Mouse (Mus musculus) midbrain, embryonic 13.5 days (tissue): ENCODE measurements around the gene Pgrmc2. TPM values are rescaled to one million over a fixed set of nuclear protein-coding genes. Genes with fewer than 3 reads are reported as not detected.

Experiments
- ATAC-seq: fragments of 200-750 bp; cut with Nextera tagmentation; 2 replicates; pipeline ENCODE4 v1.8.0; 2017; ENCODE audit warnings: mild to moderate bottlenecking, moderate TSS enrichment, moderate library complexity
- H3K27ac ChIP-seq: fragments of 300-500 bp; sonication (generic); 2 replicates; pipeline ENCODE4 v1.5.1; 2015; ENCODE audit warnings: inconsistent platforms, mild to moderate bottlenecking, moderate library complexity
- H3K27me3 ChIP-seq: fragments of 300-500 bp; sonication (generic); 2 replicates; pipeline ENCODE4 v1.6.1; 2015; ENCODE audit warnings: mild to moderate bottlenecking, inconsistent platforms
- H3K36me3 ChIP-seq: fragments of 300-500 bp; sonication (generic); 2 replicates; pipeline ENCODE4 v1.6.1; 2015; ENCODE audit warnings: mild to moderate bottlenecking, inconsistent platforms
- H3K4me1 ChIP-seq: fragments of 300-500 bp; sonication (generic); replicated peaks from 2 replicates; pipeline ENCODE4 v1.6.1; 2015; ENCODE audit warnings: inconsistent platforms
- H3K4me2 ChIP-seq: fragments of 300-500 bp; sonication (generic); replicated peaks from 2 replicates; pipeline ENCODE4 v1.6.1; 2015; ENCODE audit warnings: moderate library complexity, mild to moderate bottlenecking, inconsistent platforms
- H3K4me3 ChIP-seq: fragments of 300-500 bp; sonication (generic); replicated peaks from 2 replicates; pipeline ENCODE4 v1.5.1; 2015; ENCODE audit warnings: mild to moderate bottlenecking, inconsistent platforms
- H3K9ac ChIP-seq: fragments of 300-500 bp; sonication (generic); replicated peaks from 2 replicates; pipeline ENCODE4 v1.6.1; 2015; ENCODE audit warnings: mild to moderate bottlenecking, inconsistent platforms
- H3K9me3 ChIP-seq: fragments of 300-500 bp; sonication (generic); 2 replicates; pipeline ENCODE4 v1.6.1; 2016; ENCODE audit warnings: mild to moderate bottlenecking, inconsistent platforms
- WGBS: fragments of 180-500 bp; shearing (Covaris S2); methylation state at CpG from one replicate; pipeline ENCODE4 v1.1.7; 2015; 5-methylcytosine and 5-hydroxymethylcytosine counted together
- polyA plus RNA-seq: library from polyadenylated mRNA; unstranded; fragments of >200 nt; fragmentation: Nextera tagmentation; extraction: Ambion mirVana; gene quantifications from 2 replicates; pipeline ENCODE4 v1.2.1, GENCODE M21; 2015

The Pgrmc2 gene
- polyA plus RNA-seq, 1 experiment from 2014 or later, result 27.6 TPM

DNA sequence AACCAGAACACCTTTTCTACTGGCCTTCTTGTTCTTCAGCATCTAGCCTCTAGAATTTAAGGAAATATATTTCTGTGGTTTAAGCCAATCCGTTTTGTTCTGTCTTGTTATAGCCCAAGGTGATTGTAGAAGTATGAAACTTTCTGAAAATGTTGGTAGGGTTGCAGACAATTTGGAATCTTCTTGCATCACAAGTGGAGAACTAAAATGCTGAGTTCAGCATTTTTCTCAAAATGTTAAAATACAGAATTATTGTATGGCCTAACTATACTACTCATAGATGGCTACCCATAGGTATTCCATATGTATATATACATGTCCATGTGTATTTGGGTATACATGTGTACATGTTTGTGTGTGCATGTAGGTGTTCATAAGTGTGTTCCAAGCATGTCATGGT lies 52.1 kb downstream of the Pgrmc2 start:
- 85% methylated on average over 1 of the region's 1 CpGs for WGBS

DNA sequence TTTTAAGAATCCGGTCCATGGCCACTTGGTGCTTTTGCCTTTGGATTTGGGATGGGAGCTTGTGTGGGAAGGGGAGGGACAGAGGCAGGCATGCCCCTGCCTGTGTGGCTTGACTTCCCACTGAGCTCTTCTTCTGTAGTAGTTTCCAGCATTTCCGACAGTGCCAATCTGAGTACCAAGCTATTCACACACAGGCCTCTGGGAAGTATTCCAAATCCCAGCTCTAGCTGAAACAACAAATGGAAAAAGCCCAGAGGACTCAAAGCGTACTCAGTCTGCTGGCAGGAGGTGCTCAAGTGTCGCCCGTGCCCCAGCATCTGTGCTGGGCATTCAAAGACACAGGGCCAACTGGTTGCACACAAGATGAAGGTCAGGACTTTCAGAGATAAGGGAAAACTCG lies 60.9 kb downstream of the Pgrmc2 start:
- WGBS, result 59% methylated on average over 6 of the region's 6 CpGs
- Histone ChIP-seq H3K27ac (no peak overlapping the region), H3K9ac (no peak overlapping the region), H3K36me3 (no peaks in the 10 kb centered on the region), H3K4me2 (no peak overlapping the region), H3K27me3 (no peaks in the 10 kb centered on the region), H3K4me1 (no peaks in the 10 kb centered on the region), H3K9me3 (no peaks in the 10 kb centered on the region), H3K4me3 (no peak overlapping the region)
- ATAC-seq, result no peak

More for the DNA sequence above, 52.1 kb downstream of the Pgrmc2 start:
- Histone ChIP-seq H3K27me3 (no peaks in the 10 kb centered on the region), H3K9me3 (no peaks in the 10 kb centered on the region), H3K4me1 (no peaks in the 10 kb centered on the region), H3K4me3 (no peak overlapping the region), H3K36me3 (no peaks in the 10 kb centered on the region), H3K27ac (no peak overlapping the region), H3K9ac (no peak overlapping the region), H3K4me2 (no peak overlapping the region)
- no peak for ATAC-seq

GRCm38 (mm10) chr3:41020687-41021086 lies 62.2 kb downstream of the Pgrmc2 start:
- WGBS, result 95% methylated on average over 7 of the region's 7 CpGs
- Histone ChIP-seq H3K36me3 (no peaks in the 10 kb centered on the region), H3K27ac (no peak overlapping the region), H3K4me2 (no peak overlapping the region), H3K9me3 (no peaks in the 10 kb centered on the region), H3K4me3 (no peak overlapping the region), H3K27me3 (no peaks in the 10 kb centered on the region), H3K4me1 (no peaks in the 10 kb centered on the region), H3K9ac (no peak overlapping the region)
- no peak for ATAC-seq

DNA sequence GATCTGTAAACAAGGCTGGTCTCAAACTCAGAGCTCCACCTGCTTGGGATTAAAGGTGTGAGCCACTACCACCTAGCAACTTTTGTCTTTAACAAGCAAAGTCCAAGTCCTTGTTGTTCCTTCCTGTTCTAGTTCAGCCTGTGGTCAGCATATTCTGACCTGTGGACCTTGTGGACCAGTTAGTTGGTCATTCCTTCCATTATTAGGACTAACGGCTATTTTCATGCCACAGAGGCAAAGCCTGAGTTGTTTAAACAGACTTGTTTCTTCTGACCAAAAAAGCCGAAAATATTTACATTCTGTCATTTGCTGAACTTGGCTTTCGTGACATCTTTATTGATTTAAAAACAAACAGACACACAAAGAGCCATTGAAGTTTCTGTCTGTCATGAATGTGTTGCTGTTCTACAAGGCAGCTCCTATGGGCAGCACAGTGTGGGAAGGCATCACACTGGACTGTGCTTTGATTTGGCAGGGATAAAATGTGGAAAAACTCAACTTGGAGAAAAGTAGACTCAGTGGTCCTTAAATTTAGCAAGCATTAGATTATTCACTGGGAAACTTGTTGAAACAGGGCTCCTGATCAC lies 64.7 kb downstream of the Pgrmc2 start:
- no peaks in the 10 kb centered on the region for H3K36me3 ChIP-seq
- H3K27me3 ChIP-seq, result no peaks in the 10 kb centered on the region
- WGBS, result 84% methylated on average over 3 of the region's 3 CpGs
- no peak for ATAC-seq
- no peaks in the 10 kb centered on the region for H3K4me1 ChIP-seq
- no peak overlapping the region for H3K9ac ChIP-seq
- H3K4me2 ChIP-seq, result no peak overlapping the region
- no peaks in the 10 kb centered on the region for H3K9me3 ChIP-seq
- H3K27ac ChIP-seq, result no peak overlapping the region
- H3K4me3 ChIP-seq, result no peak overlapping the region

Other genes starting within 250 kb of the Pgrmc2 start
- 11.7 and 12.2 TPM in 2 replicates for gene Mfsd8, start 236.2 kb downstream of the Pgrmc2 start, polyA plus RNA-seq
- gene Abhd18, start 236.1 kb downstream of the Pgrmc2 start, polyA plus RNA-seq, result 13.2 and 18.6 TPM in 2 replicates
- gene 1700034I23Rik, start 180.5 kb downstream of the Pgrmc2 start, polyA plus RNA-seq, result 0.22 and 0.49 TPM in 2 replicates
- 2.4 and 2.6 TPM in 2 replicates for gene Larp1b, start 133.2 kb downstream of the Pgrmc2 start, polyA plus RNA-seq